Mouse (Mus musculus): ENCODE measurements around the gene 9530068E07Rik.

DNA sequence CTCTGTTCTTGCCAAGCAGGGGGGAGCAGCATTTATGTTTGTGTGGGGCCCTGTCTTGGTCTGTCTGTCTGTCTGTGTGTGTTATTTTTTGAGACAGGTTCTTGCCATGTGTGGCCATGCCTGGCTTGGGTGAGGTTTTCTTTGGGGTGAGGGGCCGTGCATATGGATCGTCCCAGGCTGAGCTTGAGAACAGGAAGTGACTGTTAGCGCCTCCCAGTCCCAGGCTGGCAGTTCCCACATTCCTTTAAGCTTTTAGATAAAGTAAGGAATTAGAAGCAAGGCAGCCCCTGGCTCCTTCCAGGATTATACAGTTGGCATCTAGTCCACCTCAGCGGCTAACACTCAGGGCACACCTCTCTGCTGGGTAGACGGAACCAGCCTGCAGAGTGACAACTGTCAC is 13.1 kb downstream of the 9530068E07Rik start:
- TF ChIP-seq CTCF (IDR thresholded peaks at IDR 0.05), result no peak
- TF ChIP-seq POLR2A (IDR thresholded peaks at IDR 0.05; ENCODE audit: insufficient read depth, low read depth, low read length), result no peak
